Mouse (Mus musculus) forebrain, embryonic 11.5 days (tissue): Measurements from ENCODE around the gene Cops8. TPM values are rescaled to one million over a fixed set of nuclear protein-coding genes. Genes with fewer than 3 reads are reported as not detected.

Experiments
- ATAC-seq: fragments of 200-750 bp; cut with Nextera tagmentation; replicated peaks from 2 replicates; pipeline ENCODE4 v1.8.0; 2017; ENCODE audit warnings: moderate TSS enrichment; ENCODE audit not compliant: low FRiP score
- DNase-seq: peaks from one replicate; pipeline ENCODE4 v3.0.0-alpha.2; 2017; ENCODE audit warnings: low spot score
- H3K27ac ChIP-seq: fragments of 300-500 bp; sonication (generic); 2 replicates; pipeline ENCODE4 v1.5.1; 2014; ENCODE audit warnings: low read depth, low read length
- H3K27me3 ChIP-seq: fragments of 300-500 bp; sonication (generic); 2 replicates; pipeline ENCODE4 v1.6.1; 2014; ENCODE audit warnings: mild to moderate bottlenecking, low read length, mixed read lengths; ENCODE audit not compliant: control insufficient read depth, insufficient read depth
- H3K36me3 ChIP-seq: fragments of 300-500 bp; sonication (generic); 2 replicates; pipeline ENCODE4 v1.6.1; 2014; ENCODE audit warnings: mild to moderate bottlenecking, low read length, moderate library complexity, mixed read lengths; ENCODE audit not compliant: control insufficient read depth, insufficient read depth
- H3K4me1 ChIP-seq: fragments of 300-500 bp; sonication (generic); replicated peaks from 2 replicates; pipeline ENCODE4 v1.6.1; 2014; ENCODE audit warnings: low read length, mixed read lengths; ENCODE audit not compliant: control insufficient read depth, insufficient read depth
- H3K4me2 ChIP-seq: fragments of 300-500 bp; sonication (generic); 2 replicates; pipeline ENCODE4 v1.6.1; 2014; ENCODE audit warnings: low read depth, mild to moderate bottlenecking, low read length, moderate library complexity, mixed read lengths; ENCODE audit not compliant: severe bottlenecking
- H3K4me3 ChIP-seq: fragments of 300-500 bp; sonication (generic); 2 replicates; pipeline ENCODE4 v1.5.1; 2014; ENCODE audit warnings: low read depth, low read length
- H3K9ac ChIP-seq: fragments of 300-500 bp; sonication (generic); 2 replicates; pipeline ENCODE4 v1.6.1; 2014; ENCODE audit warnings: low read length
- H3K9me3 ChIP-seq: fragments of 300-500 bp; sonication (generic); 2 replicates; pipeline ENCODE4 v1.6.1; 2016; ENCODE audit warnings: low read length, mixed read lengths; ENCODE audit not compliant: control insufficient read depth
- WGBS: fragments of 180-500 bp; shearing (Covaris S2); extraction: QIAGEN DNeasy Blood & Tissue Kit; methylation state at CpG from one replicate; pipeline ENCODE4 v1.1.7; 2014; 5-methylcytosine and 5-hydroxymethylcytosine counted together
- polyA plus RNA-seq: library from polyadenylated mRNA; unstranded; fragments of >200 nt; fragmentation: Nextera tagmentation; extraction: Ambion mirVana; gene quantifications from 2 replicates; pipeline ENCODE4 v1.2.1, GENCODE M21; 2014

Cops8 gene
- polyA plus RNA-seq, 1 experiment from 2014 or later: 192 TPM

DNA sequence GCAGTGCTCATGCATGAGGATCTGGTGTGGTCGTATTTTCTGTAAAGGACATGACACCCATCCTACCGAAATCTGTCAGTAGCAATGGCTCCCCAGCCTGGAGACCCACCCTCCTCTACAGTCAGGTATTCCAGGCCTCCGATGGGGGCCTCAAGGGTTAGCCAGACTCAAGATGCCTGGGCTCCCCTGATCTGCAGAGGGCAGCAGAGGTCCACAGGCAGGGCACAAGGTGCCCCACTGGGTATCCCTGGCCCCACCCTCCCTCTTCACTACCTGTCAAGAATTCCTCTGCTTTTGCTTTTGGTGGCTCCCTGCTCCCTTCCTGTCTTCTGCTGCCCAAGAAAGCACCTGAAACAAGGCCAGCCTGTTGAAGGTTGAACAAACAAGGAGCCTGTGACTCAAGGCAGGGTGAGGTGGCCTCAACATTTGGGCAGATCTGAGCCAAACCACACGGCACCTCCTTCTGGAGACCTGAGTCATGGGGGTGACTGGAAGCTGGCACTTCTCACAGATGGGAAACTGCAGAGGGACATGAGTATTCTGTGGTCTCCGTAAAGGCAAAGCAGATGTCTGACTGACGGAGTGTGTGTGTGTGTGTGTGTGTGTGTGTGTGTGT is 30.7 kb downstream of the Cops8 start:
- H3K27me3 ChIP-seq: no peaks in the 10 kb centered on the region
- no peaks in the 10 kb centered on the region for H3K36me3 ChIP-seq
- no peaks in the 10 kb centered on the region for H3K4me1 ChIP-seq
- no peak overlapping the region for H3K9ac ChIP-seq
- 77% methylated on average over 6 of the region's 6 CpGs for whole genome bisulfite sequencing
- H3K9me3 ChIP-seq: no peaks in the 10 kb centered on the region
- no peak overlapping the region for H3K27ac ChIP-seq
- ATAC-seq: no peak
- H3K4me3 ChIP-seq: no peak overlapping the region
- DNase-seq: no peak
- H3K4me2 ChIP-seq: no peak overlapping the region

DNA sequence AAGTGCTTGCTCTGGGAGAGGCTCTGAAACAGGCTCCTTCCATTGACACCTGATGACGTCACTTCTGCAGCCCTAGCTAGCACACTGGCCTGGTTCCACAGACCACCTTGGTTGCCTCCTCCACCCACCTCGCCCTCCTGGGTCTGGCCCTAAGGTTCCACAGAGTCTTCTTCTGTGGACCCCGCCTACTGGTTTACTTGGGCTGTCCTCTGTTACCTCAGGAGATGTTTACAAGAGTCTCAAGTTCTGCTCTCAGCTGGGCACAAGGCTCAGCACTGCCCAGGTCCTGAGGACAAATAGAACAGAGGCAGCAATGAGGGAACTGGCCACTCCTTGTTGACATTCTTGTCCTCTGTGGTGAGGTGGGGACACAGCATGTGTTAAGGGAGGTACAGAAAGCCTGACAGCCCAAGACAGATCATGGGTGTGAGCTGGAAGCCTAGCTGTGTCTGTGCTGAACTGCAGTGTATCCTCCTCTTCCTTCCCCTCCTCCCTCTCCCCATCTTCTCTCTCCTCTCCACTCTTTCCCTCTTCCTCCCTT is 31.5 kb downstream of the Cops8 start:
- Histone ChIP-seq H3K27me3 (no peaks in the 10 kb centered on the region), H3K27ac (no peak overlapping the region), H3K4me2 (no peak overlapping the region), H3K9ac (no peak overlapping the region), H3K4me3 (no peak overlapping the region), H3K9me3 (no peaks in the 10 kb centered on the region), H3K4me1 (no peaks in the 10 kb centered on the region), H3K36me3 (no peaks in the 10 kb centered on the region)
- no peak for ATAC-seq
- WGBS: 74% methylated on average over 3 of the region's 3 CpGs
- no peak for DNase-seq

DNA sequence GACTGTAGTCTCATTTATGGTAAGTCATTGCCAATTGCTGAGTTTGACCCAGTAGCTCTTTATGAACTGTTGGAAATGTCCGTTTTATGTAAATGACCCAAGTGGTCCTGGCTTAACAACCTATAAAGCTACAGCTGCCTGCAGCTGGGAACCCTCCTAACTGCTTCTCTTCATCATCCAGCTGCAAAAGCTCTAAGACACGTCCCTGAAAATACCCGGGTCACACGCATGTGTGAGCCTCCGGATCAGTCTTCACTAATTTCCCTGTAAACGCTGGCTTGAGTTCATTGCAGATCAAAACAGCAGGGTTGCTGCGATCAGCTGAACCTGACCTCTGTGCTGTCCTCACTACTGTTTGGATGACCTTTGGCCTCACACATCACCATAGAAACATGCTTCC is 35.6 kb downstream of the Cops8 start:
- no peaks in the 10 kb centered on the region for H3K4me1 ChIP-seq
- no peak overlapping the region for H3K27ac ChIP-seq
- no peaks in the 10 kb centered on the region for H3K27me3 ChIP-seq
- H3K9ac ChIP-seq: no peak overlapping the region
- H3K9me3 ChIP-seq: no peaks in the 10 kb centered on the region
- no peak for ATAC-seq
- H3K36me3 ChIP-seq: no peaks in the 10 kb centered on the region
- no peak overlapping the region for H3K4me2 ChIP-seq
- no peak for DNase-seq
- no peak overlapping the region for H3K4me3 ChIP-seq
- WGBS: 83% methylated on average over 7 of the region's 7 CpGs

DNA sequence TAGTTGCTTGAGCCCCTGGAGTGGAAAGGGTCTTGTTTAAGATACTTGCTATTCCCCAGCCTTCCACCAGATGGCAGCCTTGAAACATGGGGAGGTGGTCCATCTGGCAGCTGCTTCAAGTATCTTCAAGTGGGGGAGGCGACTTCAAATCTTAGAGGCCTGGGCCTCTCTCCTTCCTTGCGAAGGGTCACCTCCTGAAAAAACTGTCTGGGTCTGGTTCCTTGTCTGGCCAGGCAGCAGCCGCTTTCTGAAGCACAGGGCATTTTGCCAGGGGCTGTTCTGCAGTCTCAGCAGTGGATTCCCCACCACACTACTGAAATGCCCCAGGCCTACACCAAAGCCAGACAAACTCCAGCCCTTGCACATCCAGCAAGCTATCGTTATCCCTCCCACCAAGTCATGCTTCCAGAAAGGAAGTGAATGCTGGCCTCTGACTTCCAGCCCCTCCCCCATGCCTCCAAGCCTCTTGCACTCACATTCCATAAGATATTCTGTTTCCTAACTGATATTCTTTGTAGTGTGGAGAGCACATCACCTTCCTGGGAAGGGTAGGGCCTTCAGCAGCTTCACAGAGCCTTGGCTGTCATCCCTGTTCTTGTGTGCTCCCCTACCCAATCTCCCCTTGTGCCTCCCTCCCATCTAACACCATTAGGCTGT is 48.1 kb downstream of the Cops8 start:
- Histone ChIP-seq H3K27ac (no peak overlapping the region), H3K4me1 (peaks cover 4% of the 10 kb centered on the region; the same call in 1 of the 2 replicates)

DNA sequence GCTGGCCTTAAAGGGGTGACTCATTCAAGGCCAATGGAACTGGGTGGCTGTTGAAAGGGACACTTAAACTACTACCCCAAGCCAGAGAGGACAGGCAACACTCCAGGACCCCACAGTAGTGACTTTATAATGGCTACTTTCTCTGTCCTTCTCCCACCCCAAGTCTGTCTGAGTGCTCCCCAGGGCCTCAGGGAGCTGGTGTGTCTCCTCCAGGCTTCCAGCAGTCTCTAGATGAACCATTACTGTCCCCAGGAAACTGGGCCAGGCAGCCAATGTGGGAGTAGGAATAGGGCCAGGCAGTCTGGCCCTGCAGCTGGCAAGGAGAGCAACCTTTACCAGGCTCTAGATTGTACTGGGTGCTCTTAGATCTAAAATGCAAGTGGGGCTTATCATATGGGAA is 49.0 kb downstream of the Cops8 start:
- no peak overlapping the region for H3K9ac ChIP-seq
- H3K4me2 ChIP-seq: no peak overlapping the region
- H3K36me3 ChIP-seq: no peaks in the 10 kb centered on the region
- ATAC-seq: no peak
- no peak for DNase-seq
- H3K27me3 ChIP-seq: no peaks in the 10 kb centered on the region
- no peak overlapping the region for H3K27ac ChIP-seq
- H3K4me1 ChIP-seq: peaks cover 4% of the 10 kb centered on the region; the same call in 1 of the 2 replicates
- H3K4me3 ChIP-seq: no peak overlapping the region
- H3K9me3 ChIP-seq: no peaks in the 10 kb centered on the region

More for the DNA sequence above, 48.1 kb downstream of the Cops8 start:
- DNase-seq: peak; percentile 80
- H3K9ac ChIP-seq: no peak overlapping the region; the same call in 1 of the 2 replicates
- H3K36me3 ChIP-seq: no peaks in the 10 kb centered on the region
- no peak overlapping the region for H3K4me3 ChIP-seq
- no peak for ATAC-seq
- 16% methylated on average over 4 of the region's 4 CpGs for WGBS
- H3K27me3 ChIP-seq: no peaks in the 10 kb centered on the region
- H3K4me2 ChIP-seq: no peak overlapping the region
- H3K9me3 ChIP-seq: no peaks in the 10 kb centered on the region

DNA sequence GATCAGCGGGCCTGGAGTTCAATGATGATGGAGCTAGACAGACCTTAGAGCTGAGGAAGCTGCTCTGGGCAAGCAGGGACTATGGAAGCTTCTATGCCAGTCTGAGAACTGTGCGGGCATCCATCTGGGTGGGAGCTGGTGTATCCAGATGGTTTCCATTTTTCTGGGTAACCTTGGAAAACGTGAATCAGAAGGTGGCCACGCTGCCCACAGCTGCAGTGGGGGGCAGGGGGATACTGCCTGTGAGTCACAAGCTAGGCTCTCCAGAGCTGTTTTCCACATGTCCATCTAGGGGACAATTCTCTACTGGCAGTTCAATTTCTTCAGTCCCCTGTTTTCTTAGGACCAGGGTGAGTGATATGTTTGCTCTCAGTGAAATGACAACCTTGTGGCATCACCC is 49.8 kb downstream of the Cops8 start:
- 88% methylated on average over 4 of the region's 4 CpGs for WGBS
- no peak overlapping the region for H3K4me3 ChIP-seq
- no peaks in the 10 kb centered on the region for H3K36me3 ChIP-seq
- H3K4me2 ChIP-seq: no peak overlapping the region
- H3K27ac ChIP-seq: no peak overlapping the region
- ATAC-seq: no peak
- peaks cover 4% of the 10 kb centered on the region; the same call in 1 of the 2 replicates for H3K4me1 ChIP-seq
- DNase-seq: no peak
- H3K9ac ChIP-seq: no peak overlapping the region
- no peaks in the 10 kb centered on the region for H3K27me3 ChIP-seq
- no peaks in the 10 kb centered on the region for H3K9me3 ChIP-seq

DNA sequence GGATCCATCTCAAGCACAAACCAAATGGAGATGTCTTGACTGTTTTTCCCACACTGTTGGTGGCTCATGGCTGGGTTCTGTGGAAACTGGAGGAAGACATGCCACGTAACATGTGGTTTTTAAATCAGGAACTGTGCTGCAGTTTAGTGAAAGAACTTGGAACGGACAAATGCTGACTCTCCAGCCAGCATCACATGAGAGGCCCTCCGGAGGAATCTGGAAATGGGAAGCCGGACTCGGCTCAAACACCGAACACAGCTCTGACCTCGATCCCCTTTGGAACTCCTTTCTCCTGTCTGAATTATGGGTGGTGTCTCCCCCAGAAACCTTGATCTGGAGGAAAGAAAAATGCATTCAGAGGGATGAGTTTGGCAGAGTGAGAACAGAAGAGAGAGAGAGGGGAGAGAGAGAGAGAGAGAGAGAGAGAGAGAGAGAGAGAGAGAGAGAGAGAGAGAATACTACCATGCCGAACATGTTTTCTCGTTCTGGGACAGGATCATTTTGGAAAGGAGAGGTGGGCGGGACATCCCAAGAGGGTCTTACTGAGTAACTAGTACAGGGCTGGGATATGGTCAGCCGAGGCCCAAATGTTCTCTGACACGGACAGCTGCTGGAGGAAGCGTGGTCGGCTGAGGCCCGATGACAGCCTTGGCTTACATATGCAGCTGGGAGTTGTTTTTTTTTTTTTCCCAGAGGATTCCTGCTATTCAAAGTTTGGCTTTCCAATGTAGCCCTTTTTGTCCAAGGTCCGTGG is 53.9 kb downstream of the Cops8 start:
- no peaks in the 10 kb centered on the region for H3K9me3 ChIP-seq
- 89% methylated on average over 16 of the region's 16 CpGs for WGBS
- H3K9ac ChIP-seq: no peak overlapping the region
- H3K36me3 ChIP-seq: no peaks in the 10 kb centered on the region
- no peak overlapping the region for H3K4me3 ChIP-seq
- H3K27ac ChIP-seq: no peak overlapping the region
- H3K4me2 ChIP-seq: no peak overlapping the region
- DNase-seq (no peak), ATAC-seq (no peak)
- H3K27me3 ChIP-seq: no peaks in the 10 kb centered on the region
- H3K4me1 ChIP-seq: no peaks in the 10 kb centered on the region

DNA sequence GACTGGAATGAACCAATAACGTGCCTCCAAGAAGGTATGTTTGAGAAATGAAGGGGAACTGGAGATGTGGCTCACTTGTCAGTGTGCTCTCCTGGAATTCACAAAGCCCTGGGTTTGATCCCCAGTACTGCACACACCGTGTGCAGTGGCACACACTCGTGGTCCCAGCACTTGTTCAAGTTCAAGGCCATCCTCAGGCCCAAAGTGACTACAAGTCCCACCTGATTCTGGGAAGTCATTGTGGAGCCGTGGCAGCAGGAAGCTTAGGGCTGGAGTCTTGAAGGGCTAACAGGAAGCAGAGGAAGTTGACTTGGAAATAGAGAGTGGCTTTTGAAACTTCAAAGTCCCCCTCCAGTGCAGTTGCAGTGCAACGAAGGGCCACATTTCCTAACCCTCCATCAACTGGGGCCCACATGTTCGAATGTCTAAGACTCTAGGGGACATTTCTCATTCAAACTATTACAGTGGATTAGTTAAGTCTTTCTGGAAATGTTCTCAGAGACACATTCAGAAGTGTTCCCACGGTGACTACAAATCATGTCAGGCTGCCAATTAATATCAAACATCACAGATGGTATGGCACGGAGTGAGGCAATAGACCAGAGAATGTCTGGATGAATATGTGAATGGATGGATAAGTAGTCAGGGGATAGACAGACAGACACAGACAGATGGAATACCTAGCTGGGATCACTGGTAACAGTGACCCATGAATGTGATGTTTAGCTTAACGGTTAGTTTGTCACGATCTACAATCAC is 54.7 kb downstream of the Cops8 start:
- whole genome bisulfite sequencing: 91% methylated on average over 10 of the region's 10 CpGs
- ATAC-seq (no peak), DNase-seq (no peak)

More for the DNA sequence above, 54.7 kb downstream of the Cops8 start:
- Histone ChIP-seq H3K4me3 (no peak overlapping the region), H3K4me1 (no peaks in the 10 kb centered on the region), H3K9me3 (no peaks in the 10 kb centered on the region), H3K36me3 (no peaks in the 10 kb centered on the region), H3K27me3 (no peaks in the 10 kb centered on the region), H3K4me2 (no peak overlapping the region), H3K27ac (no peak overlapping the region), H3K9ac (no peak overlapping the region)
